Mouse (Mus musculus) stomach, embryonic 14.5 days (tissue): Measurements from ENCODE around the gene Tbc1d15. TPM values are rescaled to one million over a fixed set of nuclear protein-coding genes. Genes with fewer than 3 reads are reported as not detected.

Experiments used
- ATAC-seq: fragments of 200-750 bp; cut with Nextera tagmentation; 2 replicates; pipeline ENCODE4 v1.8.0; 2017; ENCODE audit warnings: low read depth, moderate TSS enrichment; ENCODE audit not compliant: insufficient number of reproducible peaks, insufficient read depth, low FRiP score
- H3K27ac ChIP-seq: fragments of 300-500 bp; sonication (generic); 2 replicates; pipeline ENCODE4 v1.5.1; 2014; ENCODE audit warnings: mild to moderate bottlenecking, low read length, moderate library complexity, mixed read lengths
- H3K27me3 ChIP-seq: fragments of 300-500 bp; sonication (generic); 2 replicates; pipeline ENCODE4 v1.6.1; 2014; ENCODE audit warnings: low read length, control low read depth, mixed read lengths; ENCODE audit not compliant: control insufficient read depth, insufficient read depth
- H3K36me3 ChIP-seq: fragments of 300-500 bp; sonication (generic); 2 replicates; pipeline ENCODE4 v1.6.1; 2014; ENCODE audit warnings: mild to moderate bottlenecking, control low read depth, low read length, moderate library complexity, mixed read lengths; ENCODE audit not compliant: control insufficient read depth, insufficient read depth
- H3K4me1 ChIP-seq: fragments of 300-500 bp; sonication (generic); 2 replicates; pipeline ENCODE4 v1.6.1; 2014; ENCODE audit warnings: low read length, control low read depth, mixed read lengths; ENCODE audit not compliant: control insufficient read depth, insufficient read depth
- H3K4me2 ChIP-seq: fragments of 300-500 bp; sonication (generic); replicated peaks from 2 replicates; pipeline ENCODE4 v1.6.1; 2014; ENCODE audit warnings: low read depth, low read length, control low read depth
- H3K4me3 ChIP-seq: fragments of 300-500 bp; sonication (generic); 2 replicates; pipeline ENCODE4 v1.5.1; 2014; ENCODE audit warnings: low read depth, low read length, control low read depth
- H3K9ac ChIP-seq: fragments of 300-500 bp; sonication (generic); replicated peaks from 2 replicates; pipeline ENCODE4 v1.6.1; 2014; ENCODE audit warnings: low read depth, mild to moderate bottlenecking, control low read depth, low read length, moderate library complexity, mixed read lengths
- H3K9me3 ChIP-seq: fragments of 300-500 bp; sonication (generic); 2 replicates; pipeline ENCODE4 v1.6.1; 2016; ENCODE audit warnings: low read depth, low read length, control low read depth; ENCODE audit not compliant: control insufficient read depth
- WGBS: fragments of 180-500 bp; shearing (Covaris S2); extraction: QIAGEN DNeasy Blood & Tissue Kit; methylation state at CpG from one replicate; pipeline ENCODE4 v1.1.7; 2014; 5-methylcytosine and 5-hydroxymethylcytosine counted together
- polyA plus RNA-seq: library from polyadenylated mRNA; unstranded; fragments of >200 nt; fragmentation: Nextera tagmentation; extraction: Ambion mirVana; gene quantifications from 2 replicates; pipeline ENCODE4 v1.2.1, GENCODE M21; 2014

The Tbc1d15 gene
- polyA plus RNA-seq, 1 experiment from 2014 or later: 65.0 TPM

DNA sequence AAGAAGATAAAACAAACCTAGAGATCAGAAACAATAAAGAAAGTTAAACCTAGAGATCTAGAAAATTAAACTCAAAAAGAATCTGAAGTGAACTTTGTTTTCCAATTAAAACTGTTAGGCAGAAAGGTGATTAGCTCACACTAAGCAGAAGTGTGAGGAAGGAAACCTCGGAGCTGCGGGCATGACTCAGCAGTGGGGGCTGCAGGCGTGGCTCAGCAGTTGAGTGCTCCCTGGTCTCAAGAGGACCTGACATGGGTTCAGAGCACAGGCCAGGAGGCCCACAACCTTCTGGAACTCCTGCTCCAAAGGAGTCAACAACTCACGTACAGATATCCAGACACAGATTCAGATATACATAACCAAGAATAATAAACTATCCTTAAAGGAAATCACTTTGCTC lies 14.5 kb downstream of the Tbc1d15 start:
- Histone ChIP-seq H3K9ac (no peak overlapping the region), H3K27me3 (no peaks in the 10 kb centered on the region), H3K4me3 (no peak overlapping the region), H3K27ac (no peak overlapping the region), H3K4me1 (no peaks in the 10 kb centered on the region), H3K36me3 (peaks cover 33% of the 10 kb centered on the region), H3K4me2 (no peak overlapping the region), H3K9me3 (no peaks in the 10 kb centered on the region)
- ATAC-seq: no peak
- WGBS: 77% methylated on average over 4 of the region's 4 CpGs

DNA sequence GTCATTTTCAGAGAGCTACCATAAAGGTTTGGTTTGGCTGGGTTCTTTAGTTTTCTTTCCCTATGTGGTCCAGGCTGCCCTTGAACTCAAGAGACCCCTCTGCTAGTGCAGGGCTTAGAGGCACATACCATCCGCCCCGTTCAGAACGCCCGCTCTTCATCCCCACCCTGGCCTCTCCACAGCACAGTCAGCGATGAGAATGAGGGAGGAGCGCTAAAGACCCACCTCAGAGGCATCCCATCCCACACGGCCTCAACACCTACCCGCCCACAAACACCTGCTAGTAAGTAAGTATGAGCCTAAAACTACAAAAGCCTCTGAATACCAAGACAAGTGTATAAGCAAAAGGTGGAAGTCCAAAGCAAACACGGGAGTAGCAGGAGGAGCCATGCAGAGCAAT lies 15.8 kb downstream of the Tbc1d15 start:
- Histone ChIP-seq H3K36me3 (peaks cover 33% of the 10 kb centered on the region), H3K27ac (no peak overlapping the region), H3K4me1 (no peaks in the 10 kb centered on the region), H3K4me3 (no peak overlapping the region), H3K27me3 (no peaks in the 10 kb centered on the region), H3K4me2 (no peak overlapping the region), H3K9me3 (no peaks in the 10 kb centered on the region), H3K9ac (no peak overlapping the region)
- ATAC-seq: no peak
- 87% methylated on average over 9 of the region's 9 CpGs for WGBS

DNA sequence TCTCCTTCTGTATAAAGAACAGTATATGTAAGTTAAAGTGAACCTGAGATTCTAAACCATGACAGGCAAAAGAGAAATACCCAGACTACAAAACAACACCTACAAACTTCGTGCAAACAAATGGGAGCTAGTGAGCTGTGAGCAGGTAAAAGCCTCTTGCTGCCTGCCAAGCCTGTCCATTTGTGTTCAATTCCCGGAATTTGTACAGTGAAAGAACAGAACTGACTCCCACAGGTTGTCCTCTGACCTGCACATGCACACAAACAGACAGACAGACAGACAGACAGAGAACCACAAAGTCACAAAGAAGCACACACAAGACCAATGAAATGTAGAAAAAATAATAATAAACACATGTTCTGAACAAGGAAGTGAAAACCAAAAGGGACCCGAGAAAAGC lies 17.5 kb downstream of the Tbc1d15 start:
- peaks cover 24% of the 10 kb centered on the region for H3K36me3 ChIP-seq
- H3K9me3 ChIP-seq: no peaks in the 10 kb centered on the region
- H3K27ac ChIP-seq: no peak overlapping the region
- H3K4me2 ChIP-seq: no peak overlapping the region
- H3K4me3 ChIP-seq: no peak overlapping the region
- no peak overlapping the region for H3K9ac ChIP-seq
- 86% methylated on average over 3 of the region's 3 CpGs for WGBS
- no peaks in the 10 kb centered on the region for H3K4me1 ChIP-seq
- ATAC-seq: no peak
- H3K27me3 ChIP-seq: no peaks in the 10 kb centered on the region

DNA sequence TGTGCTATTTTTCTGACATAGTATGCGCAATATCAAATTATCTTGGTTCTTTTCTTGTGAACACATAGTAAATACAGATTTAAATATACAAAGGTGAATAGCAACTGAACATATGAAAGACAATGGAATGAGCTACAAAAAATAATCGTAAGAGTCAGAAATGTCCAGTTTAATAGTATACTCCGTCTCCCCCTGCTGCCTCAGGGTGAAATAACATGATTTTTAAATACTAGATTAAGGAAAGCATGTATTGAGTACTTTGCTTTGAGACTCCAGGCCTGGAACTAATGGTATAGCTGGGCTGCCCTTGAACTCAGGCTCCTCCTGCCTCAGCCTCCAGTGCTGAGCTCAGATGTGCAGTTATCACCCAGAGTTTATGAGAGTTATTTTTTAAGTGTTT lies 18.8 kb downstream of the Tbc1d15 start:
- no peak overlapping the region for H3K9ac ChIP-seq
- no peak overlapping the region for H3K27ac ChIP-seq
- no peaks in the 10 kb centered on the region for H3K9me3 ChIP-seq
- ATAC-seq: no peak
- H3K27me3 ChIP-seq: no peaks in the 10 kb centered on the region
- WGBS: 89% methylated on average over 3 of the region's 3 CpGs
- H3K4me2 ChIP-seq: no peak overlapping the region
- no peaks in the 10 kb centered on the region for H3K4me1 ChIP-seq
- H3K4me3 ChIP-seq: no peak overlapping the region
- H3K36me3 ChIP-seq: peaks cover 13% of the 10 kb centered on the region

DNA sequence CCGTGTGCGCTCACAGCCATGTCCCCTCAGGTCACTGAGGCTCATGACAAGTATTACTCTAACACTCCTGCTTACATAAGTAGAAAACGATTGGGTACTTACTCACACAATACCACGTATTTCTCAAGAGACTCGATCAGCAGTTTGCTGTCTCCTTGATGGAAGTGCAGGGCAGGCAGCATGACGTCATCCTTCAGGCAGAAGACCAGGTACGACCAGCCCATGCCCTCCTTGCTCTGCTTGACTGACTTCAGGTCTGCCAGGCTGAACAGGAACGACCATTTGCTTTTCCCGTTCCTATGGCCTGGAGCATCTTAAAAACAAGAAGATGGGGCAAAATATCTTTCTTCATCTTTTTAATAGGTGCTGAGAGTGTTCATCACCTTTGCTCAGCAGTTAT lies 22.2 kb downstream of the Tbc1d15 start:
- 85% methylated on average over 9 of the region's 9 CpGs for WGBS

DNA sequence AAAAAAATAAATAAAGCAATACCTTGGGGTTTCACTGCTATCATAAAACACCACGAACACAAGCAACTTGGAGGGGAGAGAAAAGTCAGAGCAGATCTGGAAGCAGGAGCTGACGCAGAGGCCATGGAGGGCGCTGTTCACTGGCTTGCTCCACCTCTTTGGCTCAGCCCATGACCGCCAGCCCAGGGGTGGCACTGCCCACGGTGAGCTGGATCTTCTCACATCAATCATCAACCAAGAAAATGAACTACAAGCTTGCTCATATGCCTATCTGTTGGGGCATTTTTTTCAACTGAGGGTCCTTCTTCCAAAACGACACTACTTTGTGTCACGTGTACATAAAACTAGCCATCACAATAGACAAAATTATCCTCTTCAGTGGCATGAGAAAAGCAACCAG lies 24.7 kb downstream of the Tbc1d15 start:
- Histone ChIP-seq H3K36me3 (no peaks in the 10 kb centered on the region; the same call in 1 of the 2 replicates), H3K27ac (no peak overlapping the region), H3K9ac (no peak overlapping the region), H3K27me3 (no peaks in the 10 kb centered on the region), H3K9me3 (no peaks in the 10 kb centered on the region), H3K4me3 (no peak overlapping the region), H3K4me2 (no peak overlapping the region), H3K4me1 (no peaks in the 10 kb centered on the region)
- 90% methylated on average over 7 of the region's 7 CpGs for WGBS
- no peak for ATAC-seq

More for the DNA sequence above, 22.2 kb downstream of the Tbc1d15 start:
- H3K4me2 ChIP-seq: no peak overlapping the region
- H3K27ac ChIP-seq: no peak overlapping the region
- no peak for ATAC-seq
- H3K4me1 ChIP-seq: no peaks in the 10 kb centered on the region
- H3K9ac ChIP-seq: no peak overlapping the region
- H3K27me3 ChIP-seq: no peaks in the 10 kb centered on the region
- H3K36me3 ChIP-seq: peaks cover 8% of the 10 kb centered on the region; the same call in 1 of the 2 replicates
- H3K9me3 ChIP-seq: no peaks in the 10 kb centered on the region
- H3K4me3 ChIP-seq: no peak overlapping the region

DNA sequence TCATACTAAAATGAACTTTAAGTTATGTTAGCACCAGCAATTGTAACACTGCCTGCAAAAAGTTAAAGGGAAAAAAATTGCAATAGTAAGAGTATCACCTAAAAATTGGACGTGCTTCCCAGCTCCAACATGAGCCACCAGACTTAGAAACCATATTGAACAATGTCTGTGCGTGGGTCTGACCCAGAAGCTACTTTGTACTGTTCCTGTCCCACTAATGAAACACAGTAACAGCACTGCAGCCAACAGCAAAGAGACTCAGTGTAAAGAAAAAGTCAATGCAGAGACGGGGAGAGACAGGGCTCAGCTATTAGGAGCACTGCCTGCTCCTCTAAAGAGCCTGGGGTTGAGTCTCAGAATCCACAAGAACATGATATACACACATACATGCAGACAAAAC lies 27.4 kb downstream of the Tbc1d15 start:
- no peak overlapping the region for H3K4me2 ChIP-seq
- WGBS: 84% methylated on average over 3 of the region's 3 CpGs
- H3K36me3 ChIP-seq: peaks cover 4% of the 10 kb centered on the region
- H3K27me3 ChIP-seq: no peaks in the 10 kb centered on the region
- H3K27ac ChIP-seq: no peak overlapping the region
- no peak overlapping the region for H3K9ac ChIP-seq
- H3K9me3 ChIP-seq: no peaks in the 10 kb centered on the region
- no peak for ATAC-seq
- no peak overlapping the region for H3K4me3 ChIP-seq
- H3K4me1 ChIP-seq: no peaks in the 10 kb centered on the region

DNA sequence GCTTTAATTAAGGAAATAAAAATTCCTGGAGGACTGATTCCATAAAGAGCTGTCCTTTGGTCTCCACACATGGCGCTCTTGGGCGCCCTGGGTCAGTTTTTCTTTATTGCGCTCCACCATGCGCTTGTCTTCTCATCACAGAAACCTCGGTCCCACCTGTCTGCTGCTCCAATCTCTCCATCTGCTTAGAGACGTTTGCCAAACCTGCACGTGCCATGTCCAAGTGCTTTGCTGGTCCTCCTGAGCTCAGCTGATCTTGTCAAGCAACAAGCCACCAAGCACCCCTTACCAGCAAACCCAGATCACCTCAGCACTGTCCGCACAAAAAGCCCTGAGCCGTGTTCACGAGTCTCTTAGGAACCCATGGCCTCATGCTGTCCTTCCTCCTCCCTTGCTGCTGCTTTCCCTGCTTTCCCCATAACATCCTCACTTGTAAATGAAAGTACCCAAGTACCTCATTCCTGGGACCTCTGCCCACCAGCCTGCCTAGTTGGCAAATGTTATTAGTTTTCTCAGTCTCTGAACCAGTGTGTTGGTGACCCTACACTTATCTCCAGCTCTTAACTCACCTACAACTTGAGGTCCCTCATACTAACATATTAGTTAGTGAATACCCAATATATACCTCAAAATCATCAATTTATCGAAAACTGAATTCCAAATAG lies 38.2 kb downstream of the Tbc1d15 start:
- no peaks in the 10 kb centered on the region for H3K9me3 ChIP-seq
- H3K36me3 ChIP-seq: peaks cover 21% of the 10 kb centered on the region
- H3K4me1 ChIP-seq: no peaks in the 10 kb centered on the region
- H3K27ac ChIP-seq: no peak overlapping the region
- H3K4me2 ChIP-seq: no peak overlapping the region
- no peak overlapping the region for H3K9ac ChIP-seq
- H3K4me3 ChIP-seq: no peak overlapping the region
- WGBS: 95% methylated on average over 11 of the region's 11 CpGs
- no peak for ATAC-seq
- H3K27me3 ChIP-seq: no peaks in the 10 kb centered on the region

DNA sequence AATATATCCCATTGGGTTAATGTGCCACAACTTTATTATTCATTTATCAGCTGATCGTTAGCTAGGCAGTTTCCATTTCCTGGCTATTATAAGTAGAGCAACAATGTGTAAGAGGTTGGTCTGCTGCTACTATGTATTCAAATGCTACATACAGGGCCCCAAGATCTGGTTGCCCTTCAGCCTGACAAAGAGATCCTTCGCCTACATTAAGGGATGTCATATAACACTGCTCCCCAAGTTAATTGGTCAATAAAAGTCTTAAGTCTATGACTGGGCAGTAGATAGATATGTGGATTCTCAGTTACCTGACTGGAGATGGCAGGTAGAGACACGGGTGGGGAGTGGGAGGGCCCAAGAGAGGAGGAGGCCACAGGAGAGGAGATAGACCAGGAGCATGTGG lies 45.4 kb downstream of the Tbc1d15 start:
- no peaks in the 10 kb centered on the region for H3K4me1 ChIP-seq
- H3K9ac ChIP-seq: no peak overlapping the region
- H3K4me3 ChIP-seq: no peak overlapping the region
- peaks cover 11% of the 10 kb centered on the region; the same call in 1 of the 2 replicates for H3K36me3 ChIP-seq
- H3K9me3 ChIP-seq: no peaks in the 10 kb centered on the region
- H3K27ac ChIP-seq: no peak overlapping the region
- WGBS: 80% methylated on average over 3 of the region's 3 CpGs
- no peaks in the 10 kb centered on the region for H3K27me3 ChIP-seq
- ATAC-seq: no peak
- H3K4me2 ChIP-seq: no peak overlapping the region
